Mouse (Mus musculus) layer of hippocampus, postnatal 14 days (tissue): ENCODE measurements around the gene Sema3f. TPM values are rescaled to one million over a fixed set of nuclear protein-coding genes. Genes with fewer than 3 reads are reported as not detected.

Experiments
- DNase-seq, 2 experiments: peaks; one replicate each; pipeline ENCODE4 v3.0.0; 2021 to 2022; ENCODE audit warnings: low spot score in 2 of 2, mixed read lengths in 1 of 2
- total RNA-seq, 2 experiments: library from RNA; stranded (reverse); gene quantifications; 2 replicates each; pipeline ENCODE4 v1.2.3; 2021

Sema3f gene
- total RNA-seq, 2 experiments from 2014 or later: 4.3 to 4.8 TPM

GRCm38 (mm10) chr9:107693433-107693987, 16.8 kb downstream of the Sema3f start:
- no peak for DNase-seq

GRCm38 (mm10) chr9:107692785-107693184, 17.5 kb downstream of the Sema3f start:
- DNase-seq: no peak

- DNase-seq: no peak
Measured at GRCm38 (mm10) chr9:107690391-107690790, 19.9 kb downstream of the Sema3f start.

- no peak for DNase-seq
Measured at GRCm38 (mm10) chr9:107688939-107689338, 21.3 kb downstream of the Sema3f start.

GRCm38 (mm10) chr9:107688415-107688814, 21.9 kb downstream of the Sema3f start:
- no peak for DNase-seq

GRCm38 (mm10) chr9:107685231-107685981, 24.9 kb downstream of the Sema3f start:
- peak in 1 of 2 experiments; percentile 67 for DNase-seq

GRCm38 (mm10) chr9:107682405-107682804, 27.9 kb downstream of the Sema3f start:
- DNase-seq: no peak

GRCm38 (mm10) chr9:107679501-107679900, 30.8 kb downstream of the Sema3f start, which contains the start of gene Gnat1:
TSS of gene Gnat1 (minus strand) at chr9:107679712.
- no peak for DNase-seq

GRCm38 (mm10) chr9:107678861-107679260, 31.4 kb downstream of the Sema3f start:
- DNase-seq: no peak

- peak; percentile 72 to 82 for DNase-seq
Measured at GRCm38 (mm10) chr9:107677819-107678526, 32.3 kb downstream of the Sema3f start.

- DNase-seq: no peak
Measured at GRCm38 (mm10) chr9:107677091-107677784, 33.0 kb downstream of the Sema3f start.

GRCm38 (mm10) chr9:107676302-107676701, 34.0 kb downstream of the Sema3f start:
- no peak for DNase-seq

GRCm38 (mm10) chr9:107675671-107676301, 34.5 kb downstream of the Sema3f start:
- peak; percentile 56 to 67 for DNase-seq

- DNase-seq: no peak
Measured at GRCm38 (mm10) chr9:107674609-107675429, 35.5 kb downstream of the Sema3f start.

- DNase-seq: no peak
Measured at GRCm38 (mm10) chr9:107670259-107670658, 40.0 kb downstream of the Sema3f start.

- DNase-seq: no peak
Measured at GRCm38 (mm10) chr9:107669480-107669945, 40.8 kb downstream of the Sema3f start, which contains the start of gene Slc38a3. TSS of gene Slc38a3 (minus strand) at chr9:107669530.

GRCm38 (mm10) chr9:107668916-107669315, 41.4 kb downstream of the Sema3f start:
- DNase-seq: no peak

GRCm38 (mm10) chr9:107668011-107668410, 42.3 kb downstream of the Sema3f start:
- no peak for DNase-seq

GRCm38 (mm10) chr9:107667219-107667618, 43.1 kb downstream of the Sema3f start:
- DNase-seq: peak; percentile 38 to 52

GRCm38 (mm10) chr9:107666751-107667205, 43.5 kb downstream of the Sema3f start:
- DNase-seq: no peak
